Mouse (Mus musculus): ENCODE data around the gene Lasp1.
"Not testable (repeated sequence)": the region's sequence is repeated elsewhere in the genome, so short reads cannot be mapped to it uniquely, and the experiment has no call there.

Lasp1 gene

GRCm38 (mm10) chr11:97829913-97830476 lies 31.2 kb downstream of the Lasp1 start:
- no peak for DNase-seq

- no peak for DNase-seq
Observed at GRCm38 (mm10) chr11:97830501-97830900, 31.7 kb downstream of the Lasp1 start.

- DNase-seq = no peak
Observed at GRCm38 (mm10) chr11:97832001-97832400, 33.2 kb downstream of the Lasp1 start.

- DNase-seq = no peak
Observed at GRCm38 (mm10) chr11:97833352-97833751, 34.6 kb downstream of the Lasp1 start.

- DNase-seq = no peak
Observed at GRCm38 (mm10) chr11:97836541-97836940, 37.7 kb downstream of the Lasp1 start.

GRCm38 (mm10) chr11:97837051-97837450 lies 38.3 kb downstream of the Lasp1 start:
- DNase-seq = not testable (repeated sequence)

- no peak for DNase-seq
Observed at GRCm38 (mm10) chr11:97837641-97838149, 38.9 kb downstream of the Lasp1 start.

- no peak for DNase-seq
Observed at GRCm38 (mm10) chr11:97838779-97839440, 40.1 kb downstream of the Lasp1 start.

GRCm38 (mm10) chr11:97839441-97840134 lies 40.8 kb downstream of the Lasp1 start:
- DNase-seq = no peak

- DNase-seq = no peak
Observed at GRCm38 (mm10) chr11:97840135-97840490, 41.3 kb downstream of the Lasp1 start.

- no peak for DNase-seq
Observed at GRCm38 (mm10) chr11:97840539-97840954, 41.7 kb downstream of the Lasp1 start, which contains the start of gene B230217C12Rik. Gene B230217C12Rik (plus strand): TSS chr11:97840780.

GRCm38 (mm10) chr11:97840991-97841661 lies 42.3 kb downstream of the Lasp1 start:
- DNase-seq = peak; percentile 80

- DNase-seq = no peak
Observed at GRCm38 (mm10) chr11:97842001-97842400, 43.2 kb downstream of the Lasp1 start.

GRCm38 (mm10) chr11:97850367-97850766 lies 51.6 kb downstream of the Lasp1 start:
- DNase-seq = peak; percentile 53

GRCm38 (mm10) chr11:97851601-97852000 lies 52.8 kb downstream of the Lasp1 start:
- DNase-seq = no peak

- DNase-seq = no peak
Observed at GRCm38 (mm10) chr11:97855473-97855872, 56.7 kb downstream of the Lasp1 start.

GRCm38 (mm10) chr11:97862148-97862547 lies 63.3 kb downstream of the Lasp1 start:
- DNase-seq = no peak

- no peak for DNase-seq
Observed at GRCm38 (mm10) chr11:97865421-97865820, 66.6 kb downstream of the Lasp1 start.

GRCm38 (mm10) chr11:97866091-97866888 lies 67.5 kb downstream of the Lasp1 start:
- DNase-seq = peak; percentile 12

GRCm38 (mm10) chr11:97867591-97867990 lies 68.8 kb downstream of the Lasp1 start:
- no peak for DNase-seq

- DNase-seq = not testable (repeated sequence)
Observed at GRCm38 (mm10) chr11:97872378-97872777, 73.6 kb downstream of the Lasp1 start.

GRCm38 (mm10) chr11:97874396-97874795 lies 75.6 kb downstream of the Lasp1 start:
- DNase-seq = no peak

Data from kidney, postnatal 14 days (tissue).